8 mouse cellular contexts compared by ENCODE assay signal in genomic region chr17:27133551-27134141, GRCm38 (mm10). TPM values are rescaled to one million over a fixed set of nuclear protein-coding genes. Genes with fewer than 3 reads are reported as not detected.
DNase-seq lines count a peak whose midpoint lies in the region; ATAC-seq and TF ChIP-seq lines count a peak whose summit lies in the region.

Gene Uqcc2, minus strand, starts transcription at chr17:27133916.

- peak; percentile 97 to 98 for DNase-seq in CD8-positive naive resting alpha-beta T cell, adult 2 months (ENCODE audit: low read depth in 2 of 2, low spot score in 2 of 2)
- DNase-seq in c-Kit-positive CD71-negative TER-119-negative erythroid progenitor cells, embryonic 14.5 days (ENCODE audit: low read depth): peak; percentile 89
- DNase-seq in forebrain, embryonic 10.5 days (ENCODE audit: extremely low spot score, low spot score): peak; percentile 96
- DNase-seq in kidney, postnatal 25 days: peak; percentile 99
- DNase-seq in liver, embryonic 14.5 days (ENCODE audit: low read depth in 3 of 3, low spot score in 3 of 3): peak; percentile 82 to 94 (median 86)
- peak; percentile 99 for DNase-seq in neural tube, embryonic 11.5 days (ENCODE audit: low spot score)
- peak; percentile 98 for DNase-seq in stomach, postnatal 0 days (ENCODE audit: low spot score)

- H3K27ac ChIP-seq in forebrain, embryonic 10.5 days: peak within 1 kb of the TSS; percentile 98
- H3K27ac ChIP-seq in heart, embryonic 15.5 days: peak within 1 kb of the TSS; percentile 75
- H3K27ac ChIP-seq in liver, embryonic 14.5 days: peak within 1 kb of the TSS; percentile 43
- H3K27ac ChIP-seq in neural tube, embryonic 11.5 days (ENCODE audit: low read depth, low read length): 0 out of 2 replicates have a peak within 1 kb of the TSS, but pooled peaks have one; percentile 1
- peak within 1 kb of the TSS; percentile 79 for H3K27ac ChIP-seq in stomach, postnatal 0 days (replicated peaks)

- peak within 1 kb of the TSS; percentile 63 for H3K4me2 ChIP-seq in heart, embryonic 15.5 days
- peak within 1 kb of the TSS; percentile 76 for H3K4me2 ChIP-seq in liver, embryonic 14.5 days (ENCODE audit: low read depth)
- peak within 1 kb of the TSS; percentile 42 for H3K4me2 ChIP-seq in neural tube, embryonic 11.5 days (ENCODE audit: low read depth)
- peak within 1 kb of the TSS; percentile 57 for H3K4me2 ChIP-seq in stomach, postnatal 0 days (replicated peaks; ENCODE audit: low read depth)

- no peaks in the 10 kb centered on the region for H3K9me3 ChIP-seq in forebrain, embryonic 10.5 days
- no peaks in the 10 kb centered on the region for H3K9me3 ChIP-seq in heart, embryonic 15.5 days (replicated peaks)
- H3K9me3 ChIP-seq in liver, embryonic 14.5 days (ENCODE audit: control insufficient read depth, low read length): no peaks in the 10 kb centered on the region
- no peaks in the 10 kb centered on the region for H3K9me3 ChIP-seq in neural tube, embryonic 11.5 days (ENCODE audit: control insufficient read depth, low read length)
- H3K9me3 ChIP-seq in stomach, postnatal 0 days (ENCODE audit: control insufficient read depth, low read length): no peaks in the 10 kb centered on the region

- H3K36me3 ChIP-seq in forebrain, embryonic 10.5 days (replicated peaks): peaks cover 11% of the 10 kb centered on the region
- no peaks in the 10 kb centered on the region for H3K36me3 ChIP-seq in heart, embryonic 15.5 days
- no peaks in the 10 kb centered on the region for H3K36me3 ChIP-seq in liver, embryonic 14.5 days (replicated peaks; ENCODE audit: control insufficient read depth, insufficient read depth, low read depth)
- no peaks in the 10 kb centered on the region for H3K36me3 ChIP-seq in neural tube, embryonic 11.5 days (ENCODE audit: control insufficient read depth, insufficient read depth, low read length)
- no peaks in the 10 kb centered on the region for H3K36me3 ChIP-seq in stomach, postnatal 0 days (ENCODE audit: control insufficient read depth, insufficient read depth, low read length)

- H3K9ac ChIP-seq in heart, embryonic 15.5 days: peak within 1 kb of the TSS; percentile 72
- peak within 1 kb of the TSS; percentile 66 for H3K9ac ChIP-seq in liver, embryonic 14.5 days (replicated peaks)
- peak within 1 kb of the TSS; percentile 71 for H3K9ac ChIP-seq in neural tube, embryonic 11.5 days (ENCODE audit: low read length)
- H3K9ac ChIP-seq in stomach, postnatal 0 days (ENCODE audit: low read length): peak within 1 kb of the TSS; percentile 74

- no peak for TF ChIP-seq EP300 in liver, embryonic 14.5 days (IDR thresholded peaks at IDR 0.05; ENCODE audit: low read depth)
- no peak for TF ChIP-seq EP300 in stomach, postnatal 0 days (optimal IDR thresholded peaks at IDR 0.05)

- under 1% methylated on average over 46 of the region's 46 CpGs for WGBS in forebrain, embryonic 10.5 days
- WGBS in heart, embryonic 15.5 days: under 1% methylated on average over 46 of the region's 46 CpGs
- WGBS in liver, embryonic 14.5 days (ENCODE audit: insufficient replicate concordance): 0% methylated on average over 46 of the region's 46 CpGs
- WGBS in neural tube, embryonic 11.5 days: 0% methylated on average over 46 of the region's 46 CpGs
- under 1% methylated on average over 43 of the region's 46 CpGs for whole genome bisulfite sequencing in stomach, postnatal 0 days

- ATAC-seq in heart, embryonic 15.5 days (replicated peaks; ENCODE audit: insufficient number of reproducible peaks, insufficient read depth, low FRiP score, low read depth): peak; percentile 97
- peak; percentile 93 for ATAC-seq in liver, embryonic 14.5 days (ENCODE audit: insufficient read depth)
- peak; percentile 86 for ATAC-seq in neural tube, embryonic 11.5 days (ENCODE audit: insufficient read depth, low FRiP score, low TSS enrichment)
- peak; percentile 90 for ATAC-seq in stomach, postnatal 0 days (ENCODE audit: low FRiP score, low TSS enrichment)

- peak; percentile 90 for TF ChIP-seq CTCF in liver, embryonic 14.5 days (IDR thresholded peaks at IDR 0.05; ENCODE audit: low read depth)
- TF ChIP-seq CTCF in stomach, postnatal 0 days (IDR thresholded peaks at IDR 0.05; ENCODE audit: low read depth): peak; percentile 86

- H3K4me1 ChIP-seq in forebrain, embryonic 10.5 days: peaks cover 63% of the 10 kb centered on the region
- H3K4me1 ChIP-seq in heart, embryonic 15.5 days (replicated peaks): peaks cover 20% of the 10 kb centered on the region
- peaks cover 16 to 24% of the 10 kb centered on the region in 2 experiments for H3K4me1 ChIP-seq in liver, embryonic 14.5 days (replicated peaks; ENCODE audit: control insufficient read depth in 2 of 2, insufficient read depth in 2 of 2, low read length in 1 of 2)
- H3K4me1 ChIP-seq in neural tube, embryonic 11.5 days (ENCODE audit: control insufficient read depth, insufficient read depth, low read length): peaks cover 23% of the 10 kb centered on the region
- peaks cover 3% of the 10 kb centered on the region; the same call in 1 of the 2 replicates for H3K4me1 ChIP-seq in stomach, postnatal 0 days (replicated peaks; ENCODE audit: control insufficient read depth, insufficient read depth)

- H3K4me3 ChIP-seq in forebrain, embryonic 10.5 days: peak within 1 kb of the TSS; percentile 78
- H3K4me3 ChIP-seq in heart, embryonic 15.5 days: peak within 1 kb of the TSS; percentile 79
- peak within 1 kb of the TSS; percentile 76 to 77 for H3K4me3 ChIP-seq in liver, embryonic 14.5 days (ENCODE audit: insufficient read depth in 1 of 2, low read depth in 2 of 2, low read length in 2 of 2)
- H3K4me3 ChIP-seq in neural tube, embryonic 11.5 days (ENCODE audit: low read depth, low read length): peak within 1 kb of the TSS; percentile 44
- H3K4me3 ChIP-seq in stomach, postnatal 0 days (ENCODE audit: low read depth, low read length): peak within 1 kb of the TSS; percentile 69

- H3K27me3 ChIP-seq in forebrain, embryonic 10.5 days (ENCODE audit: poor library complexity, severe bottlenecking): peaks cover 14% of the 10 kb centered on the region; the same call in 1 of the 2 replicates
- H3K27me3 ChIP-seq in heart, embryonic 15.5 days: no peaks in the 10 kb centered on the region
- no peaks in the 10 kb centered on the region for H3K27me3 ChIP-seq in liver, embryonic 14.5 days (ENCODE audit: control insufficient read depth, insufficient read depth, low read length)
- no peaks in the 10 kb centered on the region for H3K27me3 ChIP-seq in neural tube, embryonic 11.5 days (ENCODE audit: control insufficient read depth, insufficient read depth, low read length)
- no peaks in the 10 kb centered on the region for H3K27me3 ChIP-seq in stomach, postnatal 0 days (ENCODE audit: control insufficient read depth, insufficient read depth, low read length)

RNA-seq across cellular contexts. Expression of gene Uqcc2, which starts in this region (rescaled TPM):
- polyA plus RNA-seq in forebrain, embryonic 10.5 days (2016; fragmentation: Nextera tagmentation; extraction: Ambion mirVana): 394 and 405 TPM in 2 replicates
- 245 and 292 TPM in 2 replicates for polyA plus RNA-seq in heart, embryonic 15.5 days (2015; fragmentation: Nextera tagmentation; extraction: Ambion mirVana)
- polyA plus RNA-seq in liver, embryonic 14.5 days (2012; rRNA removed): 73.6 and 129 TPM in 2 replicates
- 204 and 208 TPM in 2 replicates for polyA plus RNA-seq in liver, embryonic 14.5 days (2014; fragmentation: Nextera tagmentation; extraction: Ambion mirVana)
- 345 and 346 TPM in 2 replicates for polyA plus RNA-seq in neural tube, embryonic 11.5 days (2014; fragmentation: Nextera tagmentation; extraction: Ambion mirVana)
- polyA plus RNA-seq in stomach, postnatal 0 days (2015; fragmentation: Nextera tagmentation; extraction: Ambion mirVana): 234 and 250 TPM in 2 replicates

Comparison
In these comparisons a context has a peak if more than half of its experiments do, and no peak if none do; other contexts are left out.
1. Peak in every context shown above with its lines: DNase-seq, ATAC-seq, H3K4me3 ChIP-seq and H3K27ac ChIP-seq.
2. H3K27ac ChIP-seq: peak in every context shown above with its lines; median percentile 98 in forebrain, embryonic 10.5 days; 79 in stomach, postnatal 0 days; 75 in heart, embryonic 15.5 days; 43 in liver, embryonic 14.5 days; 1 in neural tube, embryonic 11.5 days.